Mouse (Mus musculus) layer of hippocampus, adult 2 months (tissue): Measurements from ENCODE around the gene Dock9. TPM values are rescaled to one million over a fixed set of nuclear protein-coding genes. Genes with fewer than 3 reads are reported as not detected.
"Not testable (repeated sequence)": the region's sequence is repeated elsewhere in the genome, so short reads cannot be mapped to it uniquely, and the experiment has no call there.

Experiments used
- DNase-seq, 2 experiments: peaks; one replicate each; pipeline ENCODE4 v3.0.0; 2022; ENCODE audit warnings: low spot score in 2 of 2
- H3K27ac ChIP-seq: fragments of 200-600 bp; 2 replicates; pipeline ENCODE4 v1.8.1; 2022
- H3K4me3 ChIP-seq: fragments of 200-600 bp; 2 replicates; pipeline ENCODE4 v1.8.1; 2022; ENCODE audit warnings: mild to moderate bottlenecking
- CTCF ChIP-seq: fragments of 200-600 bp; conservative IDR thresholded peaks from 2 replicates; pipeline ENCODE4 v1.8.1; 2022; ENCODE audit warnings: antibody characterized with exemption, mild to moderate bottlenecking, moderate library complexity
- total RNA-seq, 2 experiments: library from RNA; stranded (reverse); gene quantifications; 2 replicates each; pipeline ENCODE4 v1.2.3; 2021

Gene Dock9
- total RNA-seq, 2 experiments from 2014 or later = 217 to 222 TPM

- no peak overlapping the region for H3K4me3 ChIP-seq
- no peak for TF ChIP-seq CTCF
- no peak for DNase-seq
- no peak overlapping the region for H3K27ac ChIP-seq
Measured at GRCm38 (mm10) chr14:121719638-121720601, 77.7 kb downstream of the Dock9 start.

- not testable (repeated sequence) for DNase-seq, H3K4me3 ChIP-seq, H3K27ac ChIP-seq
Measured at GRCm38 (mm10) chr14:121714799-121715198, 82.8 kb downstream of the Dock9 start.

GRCm38 (mm10) chr14:121714268-121714667 is 83.4 kb downstream of the Dock9 start:
- no peak overlapping the region for H3K27ac ChIP-seq
- DNase-seq = no peak
- no peak for TF ChIP-seq CTCF
- H3K4me3 ChIP-seq = no peak overlapping the region

GRCm38 (mm10) chr14:121713830-121714197 is 83.8 kb downstream of the Dock9 start:
- Histone ChIP-seq H3K4me3 (no peak overlapping the region), H3K27ac (0 out of 2 replicates have a peak overlapping the region, but pooled peaks have one; percentile 3)
- no peak for TF ChIP-seq CTCF
- DNase-seq = no peak

GRCm38 (mm10) chr14:121713166-121713829 is 84.3 kb downstream of the Dock9 start:
- 0 out of 2 replicates have a peak overlapping the region, but pooled peaks have one; percentile 3 for H3K27ac ChIP-seq
- no peak for DNase-seq
- no peak for TF ChIP-seq CTCF
- H3K4me3 ChIP-seq = no peak overlapping the region

- no peak for TF ChIP-seq CTCF
- DNase-seq = no peak
- peak overlapping the region; percentile 20; the same call in 1 of the 2 replicates for H3K27ac ChIP-seq
- H3K4me3 ChIP-seq = no peak overlapping the region
Measured at GRCm38 (mm10) chr14:121711089-121711826, 86.4 kb downstream of the Dock9 start.

GRCm38 (mm10) chr14:121710130-121710529 is 87.5 kb downstream of the Dock9 start:
- H3K27ac ChIP-seq = no peak overlapping the region
- TF ChIP-seq CTCF = no peak
- H3K4me3 ChIP-seq = no peak overlapping the region
- no peak for DNase-seq

GRCm38 (mm10) chr14:121708244-121708643 is 89.4 kb downstream of the Dock9 start:
- DNase-seq = no peak
- no peak for TF ChIP-seq CTCF
- Histone ChIP-seq H3K27ac (no peak overlapping the region), H3K4me3 (no peak overlapping the region)

- H3K4me3 ChIP-seq = no peak overlapping the region
- peak overlapping the region; percentile 37; the same call in 1 of the 2 replicates for H3K27ac ChIP-seq
- DNase-seq = no peak
- no peak for TF ChIP-seq CTCF
Measured at GRCm38 (mm10) chr14:121706482-121706901, 91.1 kb downstream of the Dock9 start.

- Histone ChIP-seq H3K27ac (peak overlapping the region; percentile 37; the same call in 1 of the 2 replicates), H3K4me3 (no peak overlapping the region)
- no peak for TF ChIP-seq CTCF
- DNase-seq = no peak
Measured at GRCm38 (mm10) chr14:121705644-121706043, 92.0 kb downstream of the Dock9 start.

GRCm38 (mm10) chr14:121702534-121702933 is 95.1 kb downstream of the Dock9 start:
- no peak for TF ChIP-seq CTCF
- no peak for DNase-seq
- H3K27ac ChIP-seq = no peak overlapping the region
- no peak overlapping the region for H3K4me3 ChIP-seq

GRCm38 (mm10) chr14:121700013-121700412 is 97.6 kb downstream of the Dock9 start:
- no peak for DNase-seq
- TF ChIP-seq CTCF = no peak
- Histone ChIP-seq H3K4me3 (no peak overlapping the region), H3K27ac (no peak overlapping the region)

- peak overlapping the region; percentile 60 for H3K4me3 ChIP-seq
- H3K27ac ChIP-seq = peak overlapping the region; percentile 88
- DNase-seq = no peak
- no peak for TF ChIP-seq CTCF
Measured at GRCm38 (mm10) chr14:121698620-121698950, 99.1 kb downstream of the Dock9 start.
